Mouse (Mus musculus): ENCODE measurements around the gene Pde6c. TPM values are rescaled to one million over a fixed set of nuclear protein-coding genes. Genes with fewer than 3 reads are reported as not detected.
A peak's percentile ranks its signal among the peaks of the same experiment; 100 is the strongest.

Gene Pde6c
- polyA plus RNA-seq, 1 experiment from 2014 or later = not detected

DNA sequence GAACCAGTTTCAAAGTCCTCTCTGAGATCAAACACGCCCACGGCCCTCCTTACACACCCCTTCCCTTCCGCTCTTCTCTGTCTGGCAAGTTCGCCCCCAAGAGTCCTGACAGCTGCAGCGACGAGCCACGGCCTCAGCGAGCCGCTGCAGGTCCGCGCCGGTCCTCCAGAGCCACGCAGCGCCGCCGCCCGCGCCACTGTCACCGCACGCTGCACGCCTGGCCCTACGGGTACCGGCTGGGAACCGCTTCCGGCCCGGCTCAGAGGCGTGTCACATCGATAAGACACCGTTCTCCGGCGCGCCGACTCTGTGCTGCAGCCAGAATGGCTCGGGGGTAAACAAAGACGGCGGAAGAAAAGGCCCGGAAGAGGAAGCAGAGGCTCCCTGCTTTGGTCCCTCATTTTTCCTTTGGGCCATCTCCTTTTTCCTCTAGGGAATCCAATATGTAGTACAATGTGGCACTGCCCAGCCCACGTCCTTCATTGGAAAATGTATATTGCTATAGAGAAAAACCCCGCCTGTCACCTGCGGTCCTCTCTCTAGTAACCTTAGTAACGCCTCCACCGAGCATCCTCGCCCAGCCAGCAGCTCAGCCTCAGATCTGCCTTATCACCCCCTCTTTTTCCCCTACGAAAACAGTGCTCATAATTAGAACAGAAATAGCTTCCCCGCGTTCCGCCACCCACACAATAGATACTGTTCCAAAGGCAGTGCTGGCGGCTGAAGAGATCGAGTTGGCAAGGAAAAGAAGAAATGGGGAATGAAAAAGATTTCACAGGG, 91.5 kb downstream of the Pde6c start, which contains the start of gene Fra10ac1:
Gene Fra10ac1 (minus strand): TSS at position 252 of the 780 bp plus-strand sequence.
- DNase-seq (peak; percentile 93), ATAC-seq (ENCODE audit: insufficient read depth) (peak; percentile 99)
- no peak for TF ChIP-seq CTCF (IDR thresholded peaks at IDR 0.05; ENCODE audit: low read depth)
- Histone ChIP-seq H3K9ac (peak within 1 kb of the TSS; percentile 56), H3K27ac (ENCODE audit: low read depth) (peak within 1 kb of the TSS; percentile 90), H3K4me2 (peak within 1 kb of the TSS; percentile 75), H3K9me3 (ENCODE audit: low read depth, low read length) (no peaks in the 10 kb centered on the region), H3K4me3 (ENCODE audit: low read depth, low read length) (peak within 1 kb of the TSS; percentile 71), H3K36me3 (ENCODE audit: insufficient read depth) (0 out of 2 replicates have a peak, but pooled peaks cover 4% of the 10 kb centered on the region), H3K4me1 (ENCODE audit: insufficient read depth) (no peaks in the 10 kb centered on the region), H3K27me3 (ENCODE audit: insufficient read depth, low read length) (no peaks in the 10 kb centered on the region)
- under 1% methylated on average over 48 of the region's 49 CpGs for WGBS

DNA sequence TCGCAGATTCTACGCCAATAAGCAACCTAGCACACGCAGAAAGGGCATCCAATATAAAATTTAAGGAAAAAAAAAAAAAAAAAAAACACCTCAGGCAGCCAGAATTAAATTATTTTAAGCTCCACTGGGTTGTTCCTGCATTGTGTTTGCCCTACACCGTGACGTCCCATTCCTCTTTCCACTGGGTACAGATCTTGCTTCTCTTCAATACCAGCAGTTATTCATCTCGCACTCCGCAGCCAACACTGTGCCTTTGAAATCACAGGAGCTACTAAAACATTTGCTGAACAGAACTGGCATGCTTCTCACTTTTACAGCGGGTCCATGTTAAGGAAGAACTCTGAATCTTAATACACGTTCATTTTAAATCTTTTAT, 92.1 kb downstream of the Pde6c start:
- Histone ChIP-seq H3K27ac (ENCODE audit: low read depth) (peak overlapping the region; percentile 90; the same call in 1 of the 2 replicates), H3K27me3 (ENCODE audit: insufficient read depth, low read length) (no peaks in the 10 kb centered on the region), H3K4me3 (ENCODE audit: low read depth, low read length) (peak overlapping the region; percentile 71), H3K36me3 (ENCODE audit: insufficient read depth) (0 out of 2 replicates have a peak, but pooled peaks cover 1% of the 10 kb centered on the region), H3K4me2 (peak overlapping the region; percentile 75), H3K4me1 (ENCODE audit: insufficient read depth) (no peaks in the 10 kb centered on the region), H3K9me3 (ENCODE audit: low read depth, low read length) (no peaks in the 10 kb centered on the region), H3K9ac (peak overlapping the region; percentile 56)
- 16% methylated on average over 9 of the region's 9 CpGs for WGBS
- ATAC-seq (ENCODE audit: insufficient read depth) = no peak
- no peak for TF ChIP-seq CTCF (IDR thresholded peaks at IDR 0.05; ENCODE audit: low read depth)
- DNase-seq = peak; percentile 8

DNA sequence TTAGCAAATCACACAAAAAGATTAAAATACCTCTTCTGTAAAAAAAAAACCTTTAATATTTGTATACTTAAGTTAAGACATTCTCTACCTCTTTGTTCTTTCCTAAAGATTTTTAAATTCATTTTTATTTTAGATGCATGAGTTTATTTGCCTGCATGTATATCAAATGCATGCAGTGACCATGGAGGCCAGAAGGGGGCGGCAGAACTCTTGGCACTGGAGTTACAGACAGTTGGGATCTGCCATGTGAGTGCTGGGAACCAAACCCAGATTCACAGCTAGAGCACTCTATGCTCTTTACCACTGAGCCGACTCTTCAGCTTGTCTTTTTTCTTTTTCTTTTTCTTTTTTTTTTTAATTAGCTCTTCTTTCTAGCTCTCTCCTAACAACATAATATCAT, 96.1 kb downstream of the Pde6c start:
- H3K4me3 ChIP-seq (ENCODE audit: low read depth, low read length) = no peak overlapping the region
- no peak for DNase-seq
- H3K4me2 ChIP-seq = no peak overlapping the region
- no peak overlapping the region for H3K9ac ChIP-seq
- H3K27me3 ChIP-seq (ENCODE audit: insufficient read depth, low read length) = no peaks in the 10 kb centered on the region
- H3K9me3 ChIP-seq (ENCODE audit: low read depth, low read length) = no peaks in the 10 kb centered on the region
- no peaks in the 10 kb centered on the region for H3K36me3 ChIP-seq (ENCODE audit: insufficient read depth)
- H3K27ac ChIP-seq (ENCODE audit: low read depth) = no peak overlapping the region
- WGBS = 50% methylated on average over 2 of the region's 2 CpGs
- peak; percentile 31 for TF ChIP-seq CTCF (IDR thresholded peaks at IDR 0.05; ENCODE audit: low read depth)
- ATAC-seq (ENCODE audit: insufficient read depth) = no peak
- H3K4me1 ChIP-seq (ENCODE audit: insufficient read depth) = no peaks in the 10 kb centered on the region

DNA sequence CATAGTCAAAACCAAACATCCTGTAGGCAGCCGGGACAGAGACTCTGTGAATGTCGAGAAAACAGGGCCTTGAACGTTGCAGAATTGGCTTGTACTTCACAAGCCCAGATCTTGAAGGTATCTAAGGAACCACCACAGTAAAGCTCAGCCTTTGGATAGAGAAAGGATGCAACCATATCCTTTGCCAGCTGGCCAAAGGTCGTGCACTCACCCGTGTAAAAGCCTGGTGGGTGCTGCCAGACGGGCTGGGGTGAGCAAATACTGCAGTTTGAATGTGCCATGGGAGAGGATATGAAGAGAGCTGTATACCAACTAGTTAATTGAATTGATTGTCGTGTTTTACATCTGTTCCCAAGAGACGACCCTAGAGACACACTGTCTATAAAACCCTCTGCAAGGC, 99.5 kb downstream of the Pde6c start:
- Histone ChIP-seq H3K4me1 (ENCODE audit: insufficient read depth) (no peaks in the 10 kb centered on the region), H3K4me2 (no peak overlapping the region), H3K27me3 (ENCODE audit: insufficient read depth, low read length) (no peaks in the 10 kb centered on the region), H3K9ac (no peak overlapping the region), H3K9me3 (ENCODE audit: low read depth, low read length) (no peaks in the 10 kb centered on the region), H3K36me3 (ENCODE audit: insufficient read depth) (no peaks in the 10 kb centered on the region), H3K27ac (ENCODE audit: low read depth) (no peak overlapping the region), H3K4me3 (ENCODE audit: low read depth, low read length) (no peak overlapping the region)
- 45% methylated on average over 8 of the region's 8 CpGs for WGBS
- TF ChIP-seq CTCF (IDR thresholded peaks at IDR 0.05; ENCODE audit: low read depth) = no peak
- no peak for DNase-seq
- ATAC-seq (ENCODE audit: insufficient read depth) = no peak

DNA sequence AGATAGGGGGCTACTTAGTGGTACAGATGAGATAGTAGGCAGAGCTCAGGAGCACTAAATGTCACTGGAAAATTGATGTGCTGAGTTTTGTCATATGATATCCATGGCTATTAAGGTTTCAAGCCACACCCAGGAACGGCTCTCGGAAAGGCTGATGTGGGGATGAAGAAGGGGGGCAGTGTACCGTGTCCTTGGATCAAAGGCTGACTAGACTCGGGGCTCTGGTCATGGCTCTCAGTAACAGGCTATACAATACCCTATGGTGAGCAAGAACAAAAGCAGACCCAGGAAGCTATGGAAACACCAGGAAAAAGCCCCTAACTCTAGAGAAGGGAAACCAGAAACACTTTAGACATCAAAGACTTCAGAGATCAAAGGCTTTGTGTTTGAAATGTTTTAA, 99.9 kb downstream of the Pde6c start:
- DNase-seq = no peak
- no peaks in the 10 kb centered on the region for H3K27me3 ChIP-seq (ENCODE audit: insufficient read depth, low read length)
- 13% methylated on average over 4 of the region's 4 CpGs for WGBS
- no peak overlapping the region for H3K27ac ChIP-seq (ENCODE audit: low read depth)
- no peak for TF ChIP-seq CTCF (IDR thresholded peaks at IDR 0.05; ENCODE audit: low read depth)
- H3K9me3 ChIP-seq (ENCODE audit: low read depth, low read length) = no peaks in the 10 kb centered on the region
- H3K9ac ChIP-seq = no peak overlapping the region
- no peaks in the 10 kb centered on the region for H3K36me3 ChIP-seq (ENCODE audit: insufficient read depth)
- H3K4me1 ChIP-seq (ENCODE audit: insufficient read depth) = no peaks in the 10 kb centered on the region
- no peak overlapping the region for H3K4me2 ChIP-seq
- H3K4me3 ChIP-seq (ENCODE audit: low read depth, low read length) = no peak overlapping the region
- ATAC-seq (ENCODE audit: insufficient read depth) = no peak

Other genes starting within 250 kb of the Pde6c start
- 37.9 and 41.0 TPM in 2 replicates for gene Myof, start 89.2 kb upstream of the Pde6c start, polyA plus RNA-seq (2014; fragmentation: Nextera tagmentation; extraction: Ambion mirVana)
- gene Cep55, start 77.8 kb upstream of the Pde6c start, polyA plus RNA-seq (2014; fragmentation: Nextera tagmentation; extraction: Ambion mirVana) = 44.5 and 47.7 TPM in 2 replicates
- 3.1 and 3.3 TPM in 2 replicates for gene Ffar4, start 35.7 kb upstream of the Pde6c start, polyA plus RNA-seq (2014; fragmentation: Nextera tagmentation; extraction: Ambion mirVana)
- gene Rbp4, start 7.5 kb upstream of the Pde6c start, polyA plus RNA-seq (2014; fragmentation: Nextera tagmentation; extraction: Ambion mirVana) = 11.1 and 12.7 TPM in 2 replicates
- 32.4 and 33.5 TPM in 2 replicates for gene Fra10ac1, start 91.4 kb downstream of the Pde6c start, polyA plus RNA-seq (2014; fragmentation: Nextera tagmentation; extraction: Ambion mirVana)
- gene Lgi1, start 131.8 kb downstream of the Pde6c start, polyA plus RNA-seq (2014; fragmentation: Nextera tagmentation; extraction: Ambion mirVana) = 0.15 TPM in 1 of 2 replicates, not detected in the other